Mouse (Mus musculus) limb, embryonic 10.5 days (tissue): ENCODE data around the gene Zzef1. TPM values are rescaled to one million over a fixed set of nuclear protein-coding genes. Genes with fewer than 3 reads are reported as not detected.

Experiments
- microRNA-seq: library from miRNA; unstranded; fragments of <30 nt; microRNA quantifications from one replicate; pipeline ENCODE4, GENCODE M21; 2017
- polyA plus RNA-seq: library from polyadenylated mRNA; unstranded; fragments of >200 nt; fragmentation: Nextera tagmentation; extraction: Ambion mirVana; gene quantifications from 2 replicates; pipeline ENCODE4 v1.2.1, GENCODE M21; 2016

The Zzef1 gene
- polyA plus RNA-seq, 1 experiment from 2014 or later, result 6.6 TPM

Small RNA genes within 50 kb of the gene (microRNA-seq; reads per million reads assigned to microRNA genes)
- not detected for gene Gm44467

Other genes starting within 250 kb of the Zzef1 start
- 0.15 TPM in 1 of 2 replicates, not detected in the other for gene Spns3, start 245.7 kb upstream of the Zzef1 start, polyA plus RNA-seq
- gene Ube2g1, start 188.9 kb upstream of the Zzef1 start, polyA plus RNA-seq, result 76.9 and 85.6 TPM in 2 replicates
- 20.7 and 25.4 TPM in 2 replicates for gene Ankfy1, start 106.2 kb upstream of the Zzef1 start, polyA plus RNA-seq
- 3.6 and 4.7 TPM in 2 replicates for gene Cyb5d2, start 84 bp upstream of the Zzef1 start, polyA plus RNA-seq
- gene Atp2a3, start 164.9 kb downstream of the Zzef1 start, polyA plus RNA-seq, result 1.0 and 1.5 TPM in 2 replicates
- 0.68 and 0.84 TPM in 2 replicates for gene P2rx1, start 202.9 kb downstream of the Zzef1 start, polyA plus RNA-seq
- gene Camkk1, start 222.8 kb downstream of the Zzef1 start, polyA plus RNA-seq, result 3.6 and 6.3 TPM in 2 replicates